Mouse (Mus musculus) heart, adult 2 months (tissue): Measurements from ENCODE around the gene Rnf216. TPM values are rescaled to one million over a fixed set of nuclear protein-coding genes. Genes with fewer than 3 reads are reported as not detected.

ENCODE experiments used
- DNase-seq, 2 experiments: peaks; one replicate each; pipeline ENCODE4 v3.0.0; 2021
- H3K27ac ChIP-seq: fragments of 200-600 bp; 2 replicates; pipeline ENCODE4 v1.8.1; 2022
- H3K27me3 ChIP-seq: fragments of 200-500 bp; 2 replicates; pipeline ENCODE4 v1.6.1; 2012; ENCODE audit warnings: mild to moderate bottlenecking, low read length, inconsistent platforms, mixed read lengths; ENCODE audit not compliant: control insufficient read depth, insufficient read depth
- H3K36me3 ChIP-seq: fragments of 200-500 bp; 2 replicates; pipeline ENCODE4 v1.6.1; 2012; ENCODE audit warnings: low read length, inconsistent platforms; ENCODE audit not compliant: control insufficient read depth, insufficient read depth
- H3K4me1 ChIP-seq: fragments of 200-500 bp; 2 replicates; pipeline ENCODE4 v1.6.1; 2011; ENCODE audit warnings: low read length; ENCODE audit not compliant: control insufficient read depth, insufficient read depth
- H3K4me3 ChIP-seq: fragments of 200-600 bp; 2 replicates; pipeline ENCODE4 v1.8.1; 2022
- H3K79me2 ChIP-seq: fragments of 200-500 bp; replicated peaks from 2 replicates; pipeline ENCODE4 v1.6.1; 2012; ENCODE audit warnings: mild to moderate bottlenecking, inconsistent platforms, low read length, moderate library complexity, mixed read lengths; ENCODE audit not compliant: control insufficient read depth, insufficient read depth
- H3K9ac ChIP-seq: fragments of 200-500 bp; 2 replicates; pipeline ENCODE4 v1.6.1; 2012; ENCODE audit warnings: low read depth, mild to moderate bottlenecking, control low read depth, inconsistent platforms, low read length, mixed read lengths
- CTCF ChIP-seq: fragments of 200-600 bp; IDR thresholded peaks from 2 replicates; pipeline ENCODE4 v1.8.1; 2022; ENCODE audit warnings: antibody characterized with exemption, mild to moderate bottlenecking, moderate library complexity
- EP300 ChIP-seq: fragments of 200-500 bp; IDR thresholded peaks from 2 replicates; pipeline ENCODE4 v1.6.1; 2011; ENCODE audit warnings: low read depth, low read length, control low read depth; ENCODE audit not compliant: insufficient read depth
- POLR2A ChIP-seq: fragments of 200-500 bp; IDR thresholded peaks from 2 replicates; pipeline ENCODE4 v1.6.1; 2011; ENCODE audit warnings: mild to moderate bottlenecking, low read depth, low read length, control low read depth; ENCODE audit not compliant: insufficient read depth
- WGBS: fragments of 180-500 bp; shearing (Covaris S2); methylation state at CpG from one replicate; pipeline ENCODE4 v1.1.7; 2018; 5-methylcytosine and 5-hydroxymethylcytosine counted together
- intact Hi-C: fragments of 180-260 bp; cut with DNase I; formaldehyde crosslinking; loops from one replicate; pipeline ENCODE4 v1.15.1; 2025
- polyA plus RNA-seq: library from polyadenylated mRNA; depleted of rRNA; stranded (reverse); fragments of >200 nt; gene quantifications from 2 replicates; pipeline ENCODE4 v1.2.3, GENCODE M21; 2012
- total RNA-seq, 2 experiments: library from RNA; stranded (reverse); gene quantifications; 2 replicates each; pipeline ENCODE4 v1.2.3; 2021

Gene Rnf216
- total and polyA plus RNA-seq, 3 experiments: 16.5 to 23.8 (median 23.3) TPM

GRCm38 (mm10) chr5:143054703-143055102 lies 58.1 kb downstream of the Rnf216 start:
- no peaks in the 10 kb centered on the region for H3K27me3 ChIP-seq
- H3K4me1 ChIP-seq: peaks cover 25% of the 10 kb centered on the region
- H3K9ac ChIP-seq: no peak overlapping the region
- TF ChIP-seq EP300 (no peak), CTCF (no peak), POLR2A (no peak)
- no peaks in the 10 kb centered on the region for H3K79me2 ChIP-seq
- no peak overlapping the region for H3K4me3 ChIP-seq
- H3K36me3 ChIP-seq: peaks cover 29% of the 10 kb centered on the region
- no peak for DNase-seq
- WGBS: 80% methylated on average over 2 of the region's 2 CpGs
- H3K27ac ChIP-seq: peak overlapping the region; percentile 47
- intact Hi-C loops: no loop called here

GRCm38 (mm10) chr5:143053132-143053972 lies 59.4 kb downstream of the Rnf216 start:
- Histone ChIP-seq H3K27ac (no peak overlapping the region), H3K27me3 (no peaks in the 10 kb centered on the region), H3K9ac (no peak overlapping the region), H3K79me2 (no peaks in the 10 kb centered on the region), H3K4me1 (peaks cover 27% of the 10 kb centered on the region), H3K4me3 (no peak overlapping the region), H3K36me3 (peaks cover 29% of the 10 kb centered on the region)
- intact Hi-C loops: no loop called here
- DNase-seq: no peak
- TF ChIP-seq POLR2A (no peak), CTCF (no peak), EP300 (no peak)
- WGBS: 64% methylated on average over 5 of the region's 5 CpGs

- no peak overlapping the region for H3K27ac ChIP-seq
- H3K79me2 ChIP-seq: no peaks in the 10 kb centered on the region
- 85% methylated on average over 2 of the region's 2 CpGs for WGBS
- no peaks in the 10 kb centered on the region for H3K27me3 ChIP-seq
- H3K4me3 ChIP-seq: no peak overlapping the region
- TF ChIP-seq POLR2A (no peak), CTCF (no peak), EP300 (no peak)
- H3K9ac ChIP-seq: no peak overlapping the region
- peaks cover 27% of the 10 kb centered on the region for H3K36me3 ChIP-seq
- H3K4me1 ChIP-seq: peaks cover 32% of the 10 kb centered on the region
- intact Hi-C loops: no loop called here
- DNase-seq: no peak
Measured at GRCm38 (mm10) chr5:143052677-143053076, 60.1 kb downstream of the Rnf216 start.

GRCm38 (mm10) chr5:143051851-143052250 lies 60.9 kb downstream of the Rnf216 start:
- no peaks in the 10 kb centered on the region for H3K79me2 ChIP-seq
- H3K36me3 ChIP-seq: peaks cover 20% of the 10 kb centered on the region
- H3K27me3 ChIP-seq: no peaks in the 10 kb centered on the region
- 80% methylated on average over 6 of the region's 6 CpGs for WGBS
- no peak for TF ChIP-seq EP300
- no peak for TF ChIP-seq POLR2A
- TF ChIP-seq CTCF: no peak
- no peak overlapping the region for H3K27ac ChIP-seq
- intact Hi-C loops: no loop called here
- no peak overlapping the region for H3K4me3 ChIP-seq
- H3K9ac ChIP-seq: no peak overlapping the region
- no peak for DNase-seq
- peaks cover 31% of the 10 kb centered on the region for H3K4me1 ChIP-seq

- intact Hi-C loops: no loop called here
- Histone ChIP-seq H3K36me3 (peaks cover 17% of the 10 kb centered on the region), H3K4me3 (peak overlapping the region; percentile 13; the same call in 1 of the 2 replicates), H3K27me3 (no peaks in the 10 kb centered on the region), H3K4me1 (peaks cover 24% of the 10 kb centered on the region), H3K9ac (peak overlapping the region; percentile 16), H3K27ac (peak overlapping the region; percentile 48), H3K79me2 (no peaks in the 10 kb centered on the region)
- WGBS: 47% methylated on average over 5 of the region's 5 CpGs
- TF ChIP-seq CTCF: no peak
- TF ChIP-seq EP300: no peak
- TF ChIP-seq POLR2A: no peak
- DNase-seq: no peak
Measured at GRCm38 (mm10) chr5:143050273-143050672, 62.5 kb downstream of the Rnf216 start.

- Histone ChIP-seq H3K36me3 (peaks cover 18% of the 10 kb centered on the region), H3K79me2 (no peaks in the 10 kb centered on the region), H3K27me3 (no peaks in the 10 kb centered on the region), H3K4me1 (peaks cover 23% of the 10 kb centered on the region), H3K9ac (no peak overlapping the region), H3K4me3 (no peak overlapping the region), H3K27ac (peak overlapping the region; percentile 3; the same call in 1 of the 2 replicates)
- intact Hi-C loops: no loop called here
- WGBS: 24% methylated on average over 4 of the region's 4 CpGs
- no peak for TF ChIP-seq POLR2A
- no peak for TF ChIP-seq CTCF
- no peak for TF ChIP-seq EP300
- DNase-seq: no peak
Measured at GRCm38 (mm10) chr5:143049746-143050145, 63.0 kb downstream of the Rnf216 start.
